Mouse (Mus musculus) skeletal muscle tissue, adult 2 months (tissue): ENCODE results near the gene Map3k1.
"Not testable (repeated sequence)": the region's sequence is repeated elsewhere in the genome, so short reads cannot be mapped to it uniquely, and the experiment has no call there.

Source experiments
- DNase-seq: peaks from one replicate; pipeline ENCODE4 v3.0.0-alpha.2; 2012; ENCODE audit warnings: low read depth, low spot score

The Map3k1 gene

GRCm38 (mm10) chr13:111741991-111742615 lies 66.7 kb downstream of the Map3k1 start:
- DNase-seq, result peak; percentile 16

- DNase-seq, result no peak
Measured at GRCm38 (mm10) chr13:111741204-111741990, 67.4 kb downstream of the Map3k1 start.

DNA sequence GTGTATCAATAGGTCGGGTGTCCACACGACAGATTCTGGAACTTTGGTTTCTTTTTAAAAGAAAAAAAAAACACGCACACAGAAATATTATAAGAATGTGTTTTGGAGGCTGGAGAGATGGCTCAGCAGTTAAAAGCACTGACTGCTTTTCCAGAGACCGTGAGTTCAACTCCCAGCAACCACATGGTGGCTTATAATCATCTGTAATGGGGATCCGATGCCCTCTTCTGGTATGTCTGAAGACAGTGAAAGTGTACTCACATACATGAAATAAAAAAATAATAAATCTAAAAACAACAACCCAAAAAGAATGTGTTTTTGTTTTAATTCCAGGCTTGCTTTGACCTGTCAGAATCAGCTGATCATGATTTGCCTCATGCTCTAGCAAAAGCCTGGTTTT lies 81.9 kb downstream of the Map3k1 start:
- no peak for DNase-seq

GRCm38 (mm10) chr13:111725165-111726077 lies 83.4 kb downstream of the Map3k1 start:
- peak; percentile 95 for DNase-seq

GRCm38 (mm10) chr13:111724811-111725164 lies 84.0 kb downstream of the Map3k1 start:
- DNase-seq, result no peak

DNA sequence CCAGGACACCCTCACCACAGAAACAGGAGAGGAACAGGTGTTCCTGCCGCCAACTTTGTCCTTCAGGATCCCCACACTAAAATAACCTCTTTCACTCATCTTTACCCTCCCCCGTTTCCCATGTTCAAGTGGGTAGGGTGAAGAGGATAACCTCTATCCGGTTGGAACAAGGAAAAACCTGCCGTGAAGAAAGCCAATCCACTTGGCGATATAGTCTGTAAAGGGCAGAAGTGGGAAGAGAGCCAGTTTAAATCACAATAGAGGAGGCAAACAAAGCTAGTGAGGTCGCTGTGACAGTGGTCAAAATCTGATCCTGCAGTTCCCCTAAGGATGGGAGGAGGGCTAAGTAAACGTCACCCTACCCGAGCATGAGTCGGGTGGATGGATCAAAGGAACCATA lies 89.1 kb downstream of the Map3k1 start:
- no peak for DNase-seq

GRCm38 (mm10) chr13:111710531-111710930 lies 98.3 kb downstream of the Map3k1 start:
- no peak for DNase-seq

GRCm38 (mm10) chr13:111703952-111704351 lies 104.8 kb downstream of the Map3k1 start:
- not testable (repeated sequence) for DNase-seq

DNA sequence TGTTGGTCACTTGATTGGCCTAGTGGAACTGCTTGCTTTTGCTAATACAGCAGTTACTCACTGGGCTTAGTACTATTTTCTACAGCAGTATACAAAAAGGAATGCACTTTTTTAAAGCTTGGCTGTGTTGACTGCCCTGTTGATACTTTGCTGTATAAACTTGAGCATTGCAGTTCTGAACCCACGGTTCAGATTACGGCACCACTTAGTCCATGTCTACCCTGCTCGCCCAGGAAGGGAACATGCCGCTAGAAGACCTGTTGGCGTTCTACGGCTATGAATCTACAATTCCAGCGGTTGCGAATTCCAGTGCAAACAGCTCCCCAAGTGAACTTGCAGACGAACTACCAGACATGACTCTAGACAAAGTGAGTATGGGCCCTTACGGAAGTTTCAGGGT lies 105.4 kb downstream of the Map3k1 start:
- DNase-seq, result no peak
